ENCODE assay signal across 35 mouse cellular contexts in the genomic region with DNA sequence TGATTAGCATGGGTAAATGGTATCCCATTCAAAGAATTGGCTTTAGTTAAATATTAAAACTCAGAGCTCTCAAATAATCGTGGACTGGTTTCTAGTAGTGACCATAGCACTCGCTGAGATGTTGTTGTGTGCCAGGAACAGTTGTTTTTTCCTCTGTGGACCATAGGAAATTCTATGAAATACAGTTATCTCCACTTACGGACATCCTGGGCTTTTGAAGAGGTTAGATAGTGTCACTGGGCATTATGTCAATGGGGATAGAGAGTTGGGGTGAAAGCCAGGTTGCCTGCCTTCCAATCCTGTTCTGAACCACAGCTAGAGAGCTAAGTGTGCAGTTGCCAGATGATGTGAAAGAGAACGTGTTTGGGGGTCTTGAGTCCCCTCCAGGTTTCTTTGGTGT. TPM values are rescaled to one million over a fixed set of nuclear protein-coding genes. Genes with fewer than 3 reads are reported as not detected.
"Had no signal": no experiment of that assay in that cellular context is flagged by ENCODE, and none has a peak within 500 bp of the region (broad histone marks: within the 10 kb centered on the region; RNA-seq: fewer than 3 reads in every experiment).

No protein-coding gene starts in this region.

- DNase-seq: gastrocnemius, postnatal 14 days; gastrocnemius, postnatal 36 days; heart, adult 11 months; heart, adult 2 months; heart, postnatal 14 days; heart, postnatal 36 days; kidney, adult 18-20 months; layer of hippocampus, adult 9-11 months; liver; liver, embryonic 13.5 days had no signal

- H3K4me3 ChIP-seq: heart, adult 2 months; heart, embryonic 13.5 days; heart, embryonic 15.5 days; hindbrain, embryonic 13.5 days; hindbrain, embryonic 15.5 days; kidney, embryonic 15.5 days; left cerebral cortex, adult 2 months; limb, embryonic 10.5 days; limb, embryonic 12.5 days; liver, embryonic 13.5 days; liver, embryonic 15.5 days had no signal

- H3K4me1 ChIP-seq: hindbrain, embryonic 15.5 days had no signal

- H3K27ac ChIP-seq: heart, adult 2 months; heart, embryonic 13.5 days; heart, embryonic 15.5 days; hindbrain, embryonic 13.5 days; hindbrain, embryonic 15.5 days; hindbrain, postnatal 0 days; kidney, embryonic 15.5 days; kidney, postnatal 0 days; left cerebral cortex, adult 2 months; limb, embryonic 10.5 days; limb, embryonic 12.5 days; liver, embryonic 13.5 days; liver, embryonic 15.5 days had no signal

- H3K27me3 ChIP-seq: heart, embryonic 13.5 days; heart, embryonic 15.5 days; hindbrain, embryonic 13.5 days; hindbrain, embryonic 15.5 days; kidney, embryonic 15.5 days; limb, embryonic 12.5 days; liver, embryonic 13.5 days; liver, embryonic 15.5 days had no signal

RNA-seq across cellular contexts. Expression of a gene that starts 13.3 kb away (rescaled TPM):
- total RNA-seq: gastrocnemius, adult 18-20 months; gastrocnemius, adult 8-10 months; gastrocnemius, postnatal 14 days; gastrocnemius, postnatal 36 days; heart, adult 2 months; heart, postnatal 14 days; heart, postnatal 36 days; hematopoietic stem cell, adult 5-6 weeks; hindbrain, postnatal 0 days; layer of hippocampus, adult 18-20 months; layer of hippocampus, adult 8-10 months; layer of hippocampus, postnatal 14 days; left cerebral cortex, adult 2 months; left cerebral cortex, postnatal 14 days; left cerebral cortex, postnatal 36 days had no signal
- polyA plus RNA-seq: heart, adult 2 months; heart, embryonic 11.5 days; heart, embryonic 13.5 days; heart, embryonic 15.5 days; heart, postnatal 0 days; hindbrain, embryonic 11.5 days; hindbrain, embryonic 13.5 days; hindbrain, embryonic 15.5 days; hindbrain, postnatal 0 days; intestine, embryonic 14.5 days; kidney, embryonic 15.5 days; large intestine, adult 2 months; limb, embryonic 10.5 days; limb, embryonic 12.5 days; limb, embryonic 14.5 days; liver, embryonic 13.5 days had no signal
